Mouse (Mus musculus): ENCODE results near the gene Tmc3.

The Tmc3 gene

DNA sequence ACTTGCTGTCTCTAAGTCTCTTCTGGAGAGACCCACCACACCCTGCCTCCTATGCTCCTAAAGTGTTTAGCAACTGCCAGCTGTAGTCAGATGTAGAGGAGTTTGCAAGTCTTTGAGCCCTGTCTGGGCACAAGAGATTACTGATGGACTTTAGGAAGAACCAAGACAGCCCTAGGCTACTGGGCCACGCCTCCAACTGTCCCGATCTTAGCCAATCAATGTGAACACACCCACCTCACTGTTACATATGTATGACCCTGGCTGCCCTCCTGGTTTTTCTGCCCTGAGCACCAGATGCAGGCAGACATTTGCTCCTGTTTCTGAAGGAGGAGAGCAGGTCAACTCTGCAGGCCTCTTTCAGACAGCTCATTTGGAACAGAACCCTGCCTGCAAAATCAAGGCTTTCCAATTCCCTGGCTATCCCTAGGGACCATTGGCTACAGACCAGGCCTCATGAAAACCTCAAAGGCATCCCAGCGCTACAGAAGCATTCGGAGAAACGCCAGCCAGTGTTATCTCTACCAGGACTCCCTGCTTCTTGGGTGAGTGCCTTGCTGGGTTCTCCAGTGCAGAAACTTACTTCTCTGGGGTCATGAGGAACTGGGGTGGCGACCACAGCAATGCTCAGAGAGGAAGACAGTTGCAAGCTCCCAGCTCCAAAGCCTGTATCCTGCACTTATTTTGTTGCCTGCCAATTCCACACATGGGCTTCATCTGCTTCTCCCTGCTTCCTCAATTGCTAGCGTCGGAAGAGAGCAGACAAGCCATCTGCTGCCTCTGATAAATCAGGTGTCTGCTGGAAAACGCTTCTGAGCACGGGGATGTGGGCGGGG is at the start of gene Tmc3:
Gene Tmc3 (plus strand): TSS at position 289 of the 833 bp plus-strand sequence.
- peak; percentile 25 for DNase-seq (ENCODE audit: low read depth, low spot score)

- DNase-seq (ENCODE audit: low read depth, low spot score), result no peak
Observed at GRCm38 (mm10) chr7:83541536-83542169, 43.1 kb upstream of the Tmc3 start.

DNA sequence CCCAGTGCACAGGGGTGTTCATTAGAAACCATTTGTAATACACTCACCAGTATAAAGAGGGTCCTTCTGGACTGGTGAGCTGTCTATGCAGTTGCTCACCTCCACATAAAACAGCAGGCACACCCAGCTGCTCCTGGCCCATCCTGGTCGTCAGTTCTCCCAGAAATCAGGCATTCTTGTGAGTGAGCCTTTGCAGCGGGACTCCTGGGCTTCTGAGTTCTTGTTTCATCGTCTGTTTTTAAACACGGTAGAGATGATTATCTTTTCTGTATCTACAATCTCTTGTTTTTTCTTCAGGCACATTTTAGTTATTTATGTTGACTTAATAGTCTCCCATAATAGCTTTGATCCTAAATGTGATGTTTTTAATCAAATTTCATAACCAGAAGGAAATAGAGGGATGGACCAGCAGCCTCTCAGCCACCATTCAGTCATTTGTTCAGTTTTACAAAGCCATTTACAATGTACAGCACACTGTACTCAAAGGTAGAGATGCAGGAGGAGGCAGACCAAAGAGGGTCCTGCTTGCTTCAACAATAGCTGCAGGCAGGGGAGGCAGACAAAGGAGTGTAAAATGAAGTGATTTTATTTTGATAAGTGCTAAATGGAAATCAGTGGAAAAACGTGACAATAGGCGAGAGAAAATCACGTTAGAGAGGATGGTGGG is 35.9 kb upstream of the Tmc3 start:
- DNase-seq (ENCODE audit: low read depth, low spot score), result no peak

- no peak for DNase-seq (ENCODE audit: low read depth, low spot score)
Observed at GRCm38 (mm10) chr7:83549353-83549774, 35.4 kb upstream of the Tmc3 start.

- peak; percentile 55 for DNase-seq (ENCODE audit: low read depth, low spot score)
Observed at GRCm38 (mm10) chr7:83549951-83550407, 34.7 kb upstream of the Tmc3 start.

- DNase-seq (ENCODE audit: low read depth, low spot score), result no peak
Observed at GRCm38 (mm10) chr7:83554477-83554876, 30.2 kb upstream of the Tmc3 start.

- DNase-seq (ENCODE audit: low read depth, low spot score), result no peak
Observed at GRCm38 (mm10) chr7:83556488-83556887, 28.2 kb upstream of the Tmc3 start.

DNA sequence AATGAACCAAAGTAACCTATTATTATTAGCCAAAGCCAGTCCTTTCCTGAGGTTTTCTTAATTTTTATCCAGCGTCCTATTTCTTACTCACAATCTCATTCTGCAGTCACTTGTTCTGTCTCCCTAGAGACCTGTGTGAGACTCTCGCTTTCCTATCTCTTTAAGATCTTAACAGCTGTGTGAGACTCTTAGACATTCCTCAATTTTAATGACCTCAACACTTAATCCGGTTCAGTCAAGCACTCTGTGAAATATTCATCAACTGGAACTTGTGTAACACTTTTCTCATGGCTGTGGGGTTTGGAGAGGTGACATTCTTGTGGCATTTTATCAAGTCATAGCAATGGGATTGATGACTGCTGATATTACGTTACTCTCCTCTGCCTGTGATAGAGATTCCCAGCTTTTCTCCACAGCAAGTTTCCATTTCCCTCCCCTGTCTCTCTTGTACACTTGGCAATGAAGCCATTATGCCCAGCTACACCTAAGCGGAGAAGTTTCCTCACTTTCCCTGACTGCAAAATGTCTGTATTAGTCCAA is 25.9 kb upstream of the Tmc3 start:
- DNase-seq (ENCODE audit: low read depth, low spot score), result no peak

- no peak for DNase-seq (ENCODE audit: low read depth, low spot score)
Observed at GRCm38 (mm10) chr7:83559495-83559894, 25.2 kb upstream of the Tmc3 start.

- no peak for DNase-seq (ENCODE audit: low read depth, low spot score)
Observed at GRCm38 (mm10) chr7:83561849-83562248, 22.9 kb upstream of the Tmc3 start.

DNA sequence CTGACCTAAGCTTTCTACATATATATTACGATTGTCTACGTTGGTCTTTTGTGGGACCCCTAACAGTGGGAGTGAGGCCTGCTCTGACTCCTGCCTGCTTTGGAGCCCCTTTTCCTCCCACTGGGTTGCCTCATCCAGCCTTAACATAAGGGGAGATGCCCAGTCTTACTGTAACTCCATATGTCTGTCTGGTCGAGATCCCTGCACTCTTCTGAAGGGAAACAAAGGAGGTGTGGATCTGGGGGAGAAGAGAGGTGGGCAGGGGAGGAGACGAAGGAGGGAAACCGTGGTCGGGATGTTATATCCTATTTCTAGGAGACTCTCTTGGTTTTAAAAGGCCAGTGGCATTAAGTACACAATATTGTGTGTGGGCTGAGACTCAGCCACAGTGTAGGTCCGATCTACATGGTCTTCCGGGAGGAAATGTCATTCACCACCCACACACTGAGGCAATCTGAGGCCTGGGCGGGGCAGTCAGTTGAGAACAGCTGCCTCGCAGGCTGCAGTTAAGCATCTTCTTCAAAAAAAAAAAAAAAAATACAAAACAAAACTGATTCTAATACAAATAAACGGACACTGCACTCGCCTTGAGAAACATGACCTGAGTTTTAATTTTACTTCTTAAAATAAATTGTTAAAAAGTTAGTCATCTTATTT is 20.0 kb upstream of the Tmc3 start:
- DNase-seq (ENCODE audit: low read depth, low spot score), result no peak

DNA sequence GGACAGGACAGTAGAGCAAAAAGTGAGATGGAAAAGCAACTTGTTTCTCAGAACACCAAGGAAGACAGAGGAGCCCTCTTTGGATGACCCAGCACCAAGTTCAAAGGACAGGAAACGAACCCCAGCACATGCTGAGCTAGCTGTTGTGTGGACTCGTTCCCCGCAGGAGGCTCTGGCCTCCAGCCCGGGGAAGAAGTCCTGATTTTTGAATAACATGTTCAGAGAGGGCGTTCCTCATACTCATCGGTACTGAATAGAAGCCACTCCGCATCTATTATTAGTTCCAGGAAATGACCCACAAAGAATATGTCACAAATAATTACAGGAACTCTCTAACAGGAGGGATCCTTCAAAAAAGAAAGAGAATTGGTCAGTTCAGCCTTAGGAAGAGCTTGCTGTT is 18.8 kb upstream of the Tmc3 start:
- DNase-seq (ENCODE audit: low read depth, low spot score), result peak; percentile 11

GRCm38 (mm10) chr7:83567841-83568500 is 16.8 kb upstream of the Tmc3 start:
- peak; percentile 76 for DNase-seq (ENCODE audit: low read depth, low spot score)

- no peak for DNase-seq (ENCODE audit: low read depth, low spot score)
Observed at GRCm38 (mm10) chr7:83568815-83569214, 15.9 kb upstream of the Tmc3 start.

DNA sequence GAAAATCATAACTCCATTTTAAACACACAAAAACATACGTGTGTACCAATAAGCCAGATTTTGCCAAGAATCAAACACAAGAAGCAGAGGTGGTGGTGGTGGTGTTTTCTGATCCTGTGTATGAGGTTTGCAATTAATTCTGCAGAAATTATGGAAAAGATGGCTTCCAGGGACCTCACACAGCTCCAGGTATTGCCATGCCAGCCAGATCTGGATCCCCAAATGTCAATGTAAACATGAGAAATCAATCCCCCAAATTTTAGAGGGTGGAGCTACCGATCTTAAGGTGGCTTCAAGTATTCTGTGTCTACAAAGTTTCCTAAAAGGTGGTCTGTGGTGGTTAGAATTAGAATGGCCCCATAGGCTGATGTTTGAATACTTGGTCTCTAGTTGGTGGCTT is 15.3 kb upstream of the Tmc3 start:
- DNase-seq (ENCODE audit: low read depth, low spot score), result no peak

DNA sequence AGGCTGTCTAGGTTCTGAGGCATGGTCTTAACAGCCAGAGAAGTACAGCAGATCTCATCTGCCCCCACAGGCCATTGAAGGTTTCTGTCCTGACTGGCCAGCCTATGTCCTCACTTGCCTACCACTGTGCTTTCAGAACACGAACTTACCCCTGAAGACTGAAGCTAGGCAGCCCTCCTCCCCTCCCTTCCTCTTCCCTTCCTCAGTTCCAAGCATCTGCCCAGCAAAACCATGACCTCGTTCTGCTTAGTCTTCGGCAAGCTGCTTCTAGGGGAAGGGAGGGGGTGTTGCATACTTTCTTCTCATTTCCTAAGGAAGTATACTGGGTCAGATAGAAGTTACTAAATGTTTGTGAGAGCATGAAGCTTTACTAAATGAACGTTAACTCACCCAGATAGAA is 13.7 kb upstream of the Tmc3 start:
- no peak for DNase-seq (ENCODE audit: low read depth, low spot score)

GRCm38 (mm10) chr7:83571901-83572300 is 12.8 kb upstream of the Tmc3 start:
- peak; percentile 12 for DNase-seq (ENCODE audit: low read depth, low spot score)

- no peak for DNase-seq (ENCODE audit: low read depth, low spot score)
Observed at GRCm38 (mm10) chr7:83572451-83572850, 12.3 kb upstream of the Tmc3 start.

DNA sequence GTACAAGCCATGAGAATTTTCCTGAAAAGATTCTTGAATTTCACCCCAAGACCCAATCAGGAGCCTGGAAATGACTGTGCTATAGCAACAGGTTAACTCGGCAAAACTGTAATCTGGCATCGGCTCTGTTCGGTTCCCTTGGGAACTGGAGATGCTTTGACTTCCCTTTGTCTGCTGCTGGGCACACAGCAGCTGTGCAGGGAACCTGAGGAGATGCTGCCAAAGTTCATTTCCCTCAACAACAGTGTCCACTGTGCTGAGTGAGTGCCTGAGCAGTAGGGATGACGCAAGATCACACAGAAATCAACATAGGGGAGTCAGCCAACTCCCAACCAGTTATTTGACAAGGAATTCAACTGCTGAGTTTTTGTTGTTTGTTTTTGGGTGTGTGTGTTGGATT is 3.8 kb upstream of the Tmc3 start:
- DNase-seq (ENCODE audit: low read depth, low spot score), result no peak

- DNase-seq (ENCODE audit: low read depth, low spot score), result no peak
Observed at GRCm38 (mm10) chr7:83594056-83594455, 9.3 kb downstream of the Tmc3 start.

GRCm38 (mm10) chr7:83597063-83597462 is 12.3 kb downstream of the Tmc3 start:
- no peak for DNase-seq (ENCODE audit: low read depth, low spot score)

All from ES-CJ7 (cell line).